Mouse (Mus musculus): ENCODE results near the gene Asic2.

GRCm38 (mm10) chr11:82006796-82007423 lies 38.7 kb upstream of the Asic2 start:
- TF ChIP-seq CTCF (IDR thresholded peaks at IDR 0.05; ENCODE audit: low read depth) = no peak; the same call in 1 of the 2 replicates
- TF ChIP-seq EP300 (optimal IDR thresholded peaks at IDR 0.05) = no peak

Measured in stomach, postnatal 0 days (tissue).